11 mouse cellular contexts compared by ENCODE assay signal in genomic region chr13:12806496-12806895, GRCm38 (mm10). TPM values are rescaled to one million over a fixed set of nuclear protein-coding genes. Genes with fewer than 3 reads are reported as not detected.
"Had no signal": no experiment of that assay in that cellular context is flagged by ENCODE, and none has a peak within 500 bp of the region (broad histone marks: within the 10 kb centered on the region; RNA-seq: fewer than 3 reads in every experiment).

No protein-coding gene starts in this region.

RNA-seq across cellular contexts. Expression of gene Prl2c3, which starts 6.6 kb away (rescaled TPM):
- polyA plus RNA-seq: liver, embryonic 16.5 days; lung, embryonic 14.5 days; midbrain, embryonic 10.5 days; midbrain, embryonic 13.5 days; midbrain, embryonic 15.5 days; midbrain, postnatal 0 days; neural tube, embryonic 12.5 days; neural tube, embryonic 14.5 days; spleen, adult 2 months; stomach, embryonic 15.5 days; thymus, postnatal 0 days had no signal
